Mouse (Mus musculus) embryonic facial prominence, embryonic 13.5 days (tissue): ENCODE data around the gene Nhlrc2. TPM values are rescaled to one million over a fixed set of nuclear protein-coding genes. Genes with fewer than 3 reads are reported as not detected.
A peak's percentile ranks its signal among the peaks of the same experiment; 100 is the strongest.

Experiments
- ATAC-seq: fragments of 200-750 bp; cut with Nextera tagmentation; 2 replicates; pipeline ENCODE4 v1.8.0; 2017; ENCODE audit warnings: low read depth; ENCODE audit not compliant: insufficient number of reproducible peaks, insufficient read depth, low FRiP score, low TSS enrichment
- H3K27ac ChIP-seq: fragments of 300-500 bp; sonication (generic); 2 replicates; pipeline ENCODE4 v1.5.1; 2015; ENCODE audit warnings: moderate library complexity, mild to moderate bottlenecking, inconsistent platforms
- H3K27me3 ChIP-seq: fragments of 300-500 bp; sonication (generic); 2 replicates; pipeline ENCODE4 v1.6.1; 2015; ENCODE audit warnings: mild to moderate bottlenecking, inconsistent platforms
- H3K36me3 ChIP-seq: fragments of 300-500 bp; sonication (generic); 2 replicates; pipeline ENCODE4 v1.6.1; 2015; ENCODE audit warnings: mild to moderate bottlenecking, inconsistent platforms
- H3K4me1 ChIP-seq: fragments of 300-500 bp; sonication (generic); 2 replicates; pipeline ENCODE4 v1.6.1; 2015; ENCODE audit warnings: inconsistent platforms
- H3K4me2 ChIP-seq: fragments of 300-500 bp; sonication (generic); 2 replicates; pipeline ENCODE4 v1.6.1; 2015; ENCODE audit warnings: moderate library complexity, mild to moderate bottlenecking, inconsistent platforms
- H3K4me3 ChIP-seq: fragments of 300-500 bp; sonication (generic); 2 replicates; pipeline ENCODE4 v1.5.1; 2015; ENCODE audit warnings: mild to moderate bottlenecking, inconsistent platforms
- H3K9ac ChIP-seq: fragments of 300-500 bp; sonication (generic); 2 replicates; pipeline ENCODE4 v1.6.1; 2015; ENCODE audit warnings: mild to moderate bottlenecking, inconsistent platforms
- H3K9me3 ChIP-seq: fragments of 300-500 bp; sonication (generic); 2 replicates; pipeline ENCODE4 v1.6.1; 2016; ENCODE audit warnings: inconsistent platforms
- WGBS: fragments of 180-500 bp; shearing (Covaris S2); methylation state at CpG from one replicate; pipeline ENCODE4 v1.1.7; 2015; ENCODE audit warnings: mixed read lengths; 5-methylcytosine and 5-hydroxymethylcytosine counted together
- polyA plus RNA-seq: library from polyadenylated mRNA; unstranded; fragments of >200 nt; fragmentation: Nextera tagmentation; extraction: Ambion mirVana; gene quantifications from 2 replicates; pipeline ENCODE4 v1.2.1, GENCODE M21; 2015

The Nhlrc2 gene
- polyA plus RNA-seq, 1 experiment from 2014 or later: 15.6 TPM

DNA sequence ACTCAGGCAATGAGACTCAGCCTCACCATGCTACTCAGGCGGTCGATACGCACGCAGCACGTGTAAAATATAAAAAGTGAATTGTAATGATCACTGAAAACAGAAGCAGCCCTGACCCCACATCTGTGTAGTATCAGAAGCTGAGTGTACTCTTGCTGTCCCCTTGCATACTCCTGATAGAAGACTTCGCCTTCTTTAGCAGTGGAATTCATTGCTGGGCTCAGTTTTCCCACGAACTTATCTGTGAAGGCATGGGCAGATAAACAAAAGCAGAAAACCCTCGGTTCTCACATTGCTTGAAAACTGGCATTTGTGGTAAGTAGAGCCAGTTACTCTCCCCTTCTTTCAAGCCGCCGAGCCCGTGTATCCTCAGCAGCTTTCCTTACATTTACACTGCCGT is 4.7 kb upstream of the Nhlrc2 start:
- Histone ChIP-seq H3K4me2 (no peak overlapping the region), H3K36me3 (peaks cover 45% of the 10 kb centered on the region), H3K27ac (no peak overlapping the region), H3K9me3 (no peaks in the 10 kb centered on the region), H3K4me3 (no peak overlapping the region), H3K27me3 (no peaks in the 10 kb centered on the region), H3K4me1 (peaks cover 8% of the 10 kb centered on the region; the same call in 1 of the 2 replicates), H3K9ac (no peak overlapping the region)
- WGBS: 91% methylated on average over 12 of the region's 12 CpGs
- ATAC-seq: no peak

DNA sequence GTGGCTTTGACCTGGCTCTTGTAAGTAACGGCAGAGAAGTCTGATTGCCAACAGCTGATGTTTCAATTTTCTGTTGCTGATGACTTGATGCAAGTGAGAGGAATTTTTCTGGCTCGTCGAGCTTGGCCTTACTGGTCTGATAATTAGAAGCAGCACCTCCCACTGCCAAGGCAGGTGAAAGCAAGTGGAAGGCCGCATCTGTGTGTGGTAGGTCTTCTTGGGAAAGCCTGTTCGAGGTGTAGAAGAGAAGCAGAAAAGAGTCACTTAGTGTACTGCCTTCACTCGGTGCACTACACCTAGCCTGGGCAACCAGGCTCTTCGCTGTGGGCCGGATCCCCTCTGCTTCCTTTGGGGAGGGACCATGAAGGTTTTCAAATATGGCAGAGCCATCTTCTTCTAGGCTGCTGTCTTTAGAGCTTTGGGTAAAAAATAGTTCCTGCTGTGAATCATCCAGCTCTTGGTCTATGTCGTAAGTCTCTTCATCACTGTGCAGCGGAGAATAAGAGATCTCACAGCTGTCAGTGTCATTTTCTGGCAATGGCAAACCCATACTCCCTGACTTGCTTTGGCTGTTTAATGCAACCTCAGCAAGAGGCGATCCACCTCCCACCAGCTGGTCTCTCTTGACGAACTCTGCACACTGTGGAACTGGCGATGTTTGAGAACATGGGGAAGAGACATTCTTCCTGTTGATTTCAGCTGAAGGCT is 3.2 kb upstream of the Nhlrc2 start:
- peaks cover 13% of the 10 kb centered on the region for H3K4me1 ChIP-seq
- H3K36me3 ChIP-seq: peaks cover 45% of the 10 kb centered on the region
- H3K4me3 ChIP-seq: no peak overlapping the region
- no peak overlapping the region for H3K27ac ChIP-seq
- ATAC-seq: no peak
- H3K9ac ChIP-seq: no peak overlapping the region
- H3K9me3 ChIP-seq: no peaks in the 10 kb centered on the region
- H3K27me3 ChIP-seq: no peaks in the 10 kb centered on the region
- no peak overlapping the region for H3K4me2 ChIP-seq
- WGBS: 86% methylated on average over 13 of the region's 13 CpGs

- H3K4me3 ChIP-seq: no peak overlapping the region
- H3K9me3 ChIP-seq: no peaks in the 10 kb centered on the region
- peaks cover 39% of the 10 kb centered on the region for H3K36me3 ChIP-seq
- no peak overlapping the region for H3K4me2 ChIP-seq
- ATAC-seq: no peak
- H3K4me1 ChIP-seq: peaks cover 17% of the 10 kb centered on the region
- no peaks in the 10 kb centered on the region for H3K27me3 ChIP-seq
- no peak overlapping the region for H3K27ac ChIP-seq
- H3K9ac ChIP-seq: no peak overlapping the region
Measured at GRCm38 (mm10) chr19:56546031-56546430, 2.0 kb upstream of the Nhlrc2 start.

GRCm38 (mm10) chr19:56547456-56548229 is 418 bp upstream of the Nhlrc2 start, which contains the start of gene Dclre1a:
Dclre1a (minus strand) TSS chr19:56548222.
- Histone ChIP-seq H3K27ac (peak within 1 kb of the TSS; percentile 99), H3K27me3 (no peaks in the 10 kb centered on the region), H3K4me2 (peak within 1 kb of the TSS; percentile 76), H3K9me3 (no peaks in the 10 kb centered on the region), H3K36me3 (peaks cover 37% of the 10 kb centered on the region), H3K4me1 (peaks cover 17% of the 10 kb centered on the region), H3K9ac (peak within 1 kb of the TSS; percentile 97), H3K4me3 (peak within 1 kb of the TSS; percentile 87)
- WGBS: 8% methylated on average over 20 of the region's 20 CpGs
- ATAC-seq: peak; percentile 50; the same call in 1 of the 2 replicates

- Histone ChIP-seq H3K36me3 (peaks cover 35% of the 10 kb centered on the region), H3K27me3 (no peaks in the 10 kb centered on the region), H3K4me3 (peak overlapping the region; percentile 87), H3K27ac (peak overlapping the region; percentile 99), H3K4me2 (peak overlapping the region; percentile 76), H3K9me3 (no peaks in the 10 kb centered on the region; the same call in 1 of the 2 replicates), H3K9ac (peak overlapping the region; percentile 97), H3K4me1 (peaks cover 17% of the 10 kb centered on the region)
- 13% methylated on average over 18 of the region's 18 CpGs for WGBS
- ATAC-seq: no peak
Measured at GRCm38 (mm10) chr19:56549033-56549680, 1.1 kb downstream of the Nhlrc2 start.

DNA sequence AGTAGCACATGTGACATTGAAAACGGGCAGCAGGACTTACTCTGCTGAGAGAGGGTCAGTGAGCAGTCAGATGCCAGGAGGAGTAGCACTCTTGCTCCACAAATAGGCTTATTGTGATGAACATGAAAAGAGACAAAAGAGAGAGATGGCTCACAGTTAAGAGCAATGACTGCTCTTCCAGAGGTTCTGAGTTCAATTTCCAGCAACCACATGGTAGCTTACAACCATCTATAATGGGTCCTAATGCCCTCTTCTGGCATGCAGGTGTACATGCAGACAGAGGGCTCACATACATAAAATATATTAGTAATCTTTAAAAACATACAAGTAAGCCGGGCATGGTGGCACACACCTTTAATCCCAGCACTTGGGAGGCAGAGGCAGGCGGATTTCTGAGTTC is 5.1 kb downstream of the Nhlrc2 start:
- H3K4me2 ChIP-seq: no peak overlapping the region
- ATAC-seq: no peak
- peaks cover 43% of the 10 kb centered on the region for H3K36me3 ChIP-seq
- no peak overlapping the region for H3K27ac ChIP-seq
- no peak overlapping the region for H3K4me3 ChIP-seq
- WGBS: 94% methylated on average over 3 of the region's 3 CpGs
- peaks cover 9% of the 10 kb centered on the region for H3K4me1 ChIP-seq
- no peaks in the 10 kb centered on the region for H3K27me3 ChIP-seq
- no peaks in the 10 kb centered on the region; the same call in 1 of the 2 replicates for H3K9me3 ChIP-seq
- H3K9ac ChIP-seq: no peak overlapping the region

- no peak for ATAC-seq
- Histone ChIP-seq H3K36me3 (peaks cover 62% of the 10 kb centered on the region), H3K4me2 (no peak overlapping the region), H3K27ac (no peak overlapping the region), H3K27me3 (no peaks in the 10 kb centered on the region), H3K9ac (no peak overlapping the region), H3K4me3 (no peak overlapping the region), H3K4me1 (no peaks in the 10 kb centered on the region), H3K9me3 (no peaks in the 10 kb centered on the region; the same call in 1 of the 2 replicates)
- 91% methylated on average over 5 of the region's 5 CpGs for WGBS
Measured at GRCm38 (mm10) chr19:56555972-56556371, 7.9 kb downstream of the Nhlrc2 start.

GRCm38 (mm10) chr19:56562433-56563138 is 14.5 kb downstream of the Nhlrc2 start:
- Histone ChIP-seq H3K4me2 (no peak overlapping the region), H3K9me3 (no peaks in the 10 kb centered on the region), H3K9ac (no peak overlapping the region), H3K27me3 (no peaks in the 10 kb centered on the region), H3K4me3 (no peak overlapping the region), H3K4me1 (0 out of 2 replicates have a peak, but pooled peaks cover 5% of the 10 kb centered on the region), H3K36me3 (peaks cover 34% of the 10 kb centered on the region), H3K27ac (no peak overlapping the region)
- 92% methylated on average over 9 of the region's 9 CpGs for WGBS
- no peak for ATAC-seq

GRCm38 (mm10) chr19:56563469-56563868 is 15.4 kb downstream of the Nhlrc2 start:
- Histone ChIP-seq H3K4me3 (no peak overlapping the region), H3K4me2 (no peak overlapping the region), H3K9ac (no peak overlapping the region), H3K27ac (no peak overlapping the region), H3K4me1 (0 out of 2 replicates have a peak, but pooled peaks cover 5% of the 10 kb centered on the region), H3K9me3 (no peaks in the 10 kb centered on the region), H3K36me3 (peaks cover 28% of the 10 kb centered on the region), H3K27me3 (no peaks in the 10 kb centered on the region)
- no peak for ATAC-seq
- 83% methylated on average over 3 of the region's 3 CpGs for WGBS

GRCm38 (mm10) chr19:56565358-56565757 is 17.3 kb downstream of the Nhlrc2 start:
- no peak overlapping the region for H3K27ac ChIP-seq
- H3K9me3 ChIP-seq: no peaks in the 10 kb centered on the region
- WGBS: 70% methylated on average over 6 of the region's 6 CpGs
- H3K9ac ChIP-seq: no peak overlapping the region
- 0 out of 2 replicates have a peak, but pooled peaks cover 5% of the 10 kb centered on the region for H3K4me1 ChIP-seq
- H3K4me2 ChIP-seq: no peak overlapping the region
- ATAC-seq: no peak
- no peak overlapping the region for H3K4me3 ChIP-seq
- H3K36me3 ChIP-seq: peaks cover 13% of the 10 kb centered on the region
- H3K27me3 ChIP-seq: no peaks in the 10 kb centered on the region

DNA sequence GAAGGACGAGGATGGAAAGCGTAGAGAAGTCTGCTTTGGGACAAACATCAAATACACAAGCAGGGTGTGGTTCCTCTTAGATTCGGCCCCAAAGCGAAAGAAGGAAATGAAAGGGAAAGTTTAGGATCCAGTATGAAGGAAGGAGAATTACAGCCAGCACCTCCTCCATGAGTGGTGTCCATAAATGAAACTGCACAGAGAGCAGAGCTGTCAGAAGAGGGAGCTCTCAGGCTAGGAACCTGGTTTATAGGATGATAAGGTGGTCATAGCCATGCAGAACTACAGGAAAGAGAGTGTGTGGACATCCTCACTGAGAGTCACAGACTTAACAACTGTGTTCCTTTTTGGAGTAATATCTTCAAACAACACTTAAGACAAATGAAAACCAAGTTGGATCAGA is 18.0 kb downstream of the Nhlrc2 start:
- no peaks in the 10 kb centered on the region for H3K27me3 ChIP-seq
- no peak overlapping the region for H3K9ac ChIP-seq
- WGBS: 88% methylated on average over 4 of the region's 4 CpGs
- peaks cover 17% of the 10 kb centered on the region for H3K36me3 ChIP-seq
- no peaks in the 10 kb centered on the region for H3K9me3 ChIP-seq
- no peak for ATAC-seq
- H3K4me2 ChIP-seq: no peak overlapping the region
- no peak overlapping the region for H3K4me3 ChIP-seq
- no peak overlapping the region for H3K27ac ChIP-seq
- H3K4me1 ChIP-seq: 0 out of 2 replicates have a peak, but pooled peaks cover 5% of the 10 kb centered on the region
